Mouse (Mus musculus) neural tube, embryonic 11.5 days (tissue): ENCODE measurements around the gene Phf5a. TPM values are rescaled to one million over a fixed set of nuclear protein-coding genes. Genes with fewer than 3 reads are reported as not detected.

Experiments
- ATAC-seq: fragments of 200-750 bp; cut with Nextera tagmentation; 2 replicates; pipeline ENCODE4 v1.8.0; 2017; ENCODE audit warnings: moderate number of reproducible peaks, mild to moderate bottlenecking, moderate TSS enrichment, moderate library complexity; ENCODE audit not compliant: insufficient read depth, low FRiP score, low TSS enrichment
- DNase-seq: peaks from one replicate; pipeline ENCODE4 v3.0.0-alpha.2; 2015; ENCODE audit warnings: low spot score
- H3K27ac ChIP-seq: fragments of 300-500 bp; sonication (generic); 2 replicates; pipeline ENCODE4 v1.5.1; 2014; ENCODE audit warnings: low read depth, mild to moderate bottlenecking, low read length
- H3K27me3 ChIP-seq: fragments of 300-500 bp; sonication (generic); 2 replicates; pipeline ENCODE4 v1.6.1; 2014; ENCODE audit warnings: mild to moderate bottlenecking, low read length, mixed read lengths; ENCODE audit not compliant: control insufficient read depth, insufficient read depth
- H3K36me3 ChIP-seq: fragments of 300-500 bp; sonication (generic); 2 replicates; pipeline ENCODE4 v1.6.1; 2014; ENCODE audit warnings: mild to moderate bottlenecking, low read length, moderate library complexity, mixed read lengths; ENCODE audit not compliant: control insufficient read depth, insufficient read depth
- H3K4me1 ChIP-seq: fragments of 300-500 bp; sonication (generic); 2 replicates; pipeline ENCODE4 v1.6.1; 2014; ENCODE audit warnings: low read length, mixed read lengths; ENCODE audit not compliant: control insufficient read depth, insufficient read depth
- H3K4me2 ChIP-seq: fragments of 300-500 bp; sonication (generic); 2 replicates; pipeline ENCODE4 v1.6.1; 2014; ENCODE audit warnings: low read depth, mild to moderate bottlenecking, moderate library complexity
- H3K4me3 ChIP-seq: fragments of 300-500 bp; sonication (generic); 2 replicates; pipeline ENCODE4 v1.5.1; 2014; ENCODE audit warnings: low read depth, low read length
- H3K9ac ChIP-seq: fragments of 300-500 bp; sonication (generic); 2 replicates; pipeline ENCODE4 v1.6.1; 2014; ENCODE audit warnings: mild to moderate bottlenecking, low read length
- H3K9me3 ChIP-seq: fragments of 300-500 bp; sonication (generic); 2 replicates; pipeline ENCODE4 v1.6.1; 2016; ENCODE audit warnings: low read length; ENCODE audit not compliant: control insufficient read depth
- WGBS: fragments of 180-500 bp; shearing (Covaris S2); extraction: QIAGEN DNeasy Blood & Tissue Kit; methylation state at CpG from one replicate; pipeline ENCODE4 v1.1.7; 2014; 5-methylcytosine and 5-hydroxymethylcytosine counted together
- polyA plus RNA-seq: library from polyadenylated mRNA; unstranded; fragments of >200 nt; fragmentation: Nextera tagmentation; extraction: Ambion mirVana; gene quantifications from 2 replicates; pipeline ENCODE4 v1.2.1, GENCODE M21; 2014

Gene Phf5a
- polyA plus RNA-seq, 1 experiment from 2014 or later = 203 TPM

- no peak for DNase-seq
- Histone ChIP-seq H3K9me3 (no peaks in the 10 kb centered on the region), H3K27me3 (no peaks in the 10 kb centered on the region), H3K36me3 (peaks cover 9% of the 10 kb centered on the region), H3K4me2 (no peak overlapping the region), H3K4me3 (no peak overlapping the region), H3K9ac (no peak overlapping the region), H3K27ac (no peak overlapping the region), H3K4me1 (no peaks in the 10 kb centered on the region)
- no peak for ATAC-seq
- 89% methylated on average over 9 of the region's 9 CpGs for WGBS
Observed at GRCm38 (mm10) chr15:81846755-81847154, 25.0 kb downstream of the Phf5a start.

GRCm38 (mm10) chr15:81845724-81846123 lies 26.0 kb downstream of the Phf5a start:
- Histone ChIP-seq H3K27me3 (no peaks in the 10 kb centered on the region), H3K4me1 (no peaks in the 10 kb centered on the region), H3K4me2 (no peak overlapping the region), H3K4me3 (no peak overlapping the region), H3K36me3 (peaks cover 2% of the 10 kb centered on the region), H3K9me3 (no peaks in the 10 kb centered on the region), H3K27ac (no peak overlapping the region), H3K9ac (no peak overlapping the region; the same call in 1 of the 2 replicates)
- DNase-seq (no peak), ATAC-seq (no peak)
- WGBS = 33% methylated on average over 4 of the region's 4 CpGs

- WGBS = 72% methylated on average over 5 of the region's 5 CpGs
- no peak overlapping the region for H3K4me3 ChIP-seq
- H3K9me3 ChIP-seq = no peaks in the 10 kb centered on the region
- no peak overlapping the region for H3K9ac ChIP-seq
- no peaks in the 10 kb centered on the region for H3K27me3 ChIP-seq
- ATAC-seq (no peak), DNase-seq (no peak)
- H3K4me2 ChIP-seq = no peak overlapping the region
- no peak overlapping the region for H3K27ac ChIP-seq
- no peaks in the 10 kb centered on the region for H3K4me1 ChIP-seq
- H3K36me3 ChIP-seq = peaks cover 2% of the 10 kb centered on the region
Observed at GRCm38 (mm10) chr15:81845033-81845625, 26.6 kb downstream of the Phf5a start.

- 86% methylated on average over 7 of the region's 7 CpGs for whole genome bisulfite sequencing
- Histone ChIP-seq H3K9me3 (no peaks in the 10 kb centered on the region), H3K36me3 (no peaks in the 10 kb centered on the region; the same call in 1 of the 2 replicates), H3K27me3 (no peaks in the 10 kb centered on the region), H3K4me3 (no peak overlapping the region), H3K4me2 (no peak overlapping the region), H3K4me1 (no peaks in the 10 kb centered on the region), H3K27ac (no peak overlapping the region), H3K9ac (no peak overlapping the region)
- ATAC-seq = no peak
- no peak for DNase-seq
Observed at GRCm38 (mm10) chr15:81842275-81842674, 29.4 kb downstream of the Phf5a start.

- no peak overlapping the region for H3K9ac ChIP-seq
- no peak overlapping the region for H3K4me2 ChIP-seq
- no peaks in the 10 kb centered on the region for H3K9me3 ChIP-seq
- no peak overlapping the region for H3K27ac ChIP-seq
- H3K36me3 ChIP-seq = no peaks in the 10 kb centered on the region
- 0 out of 2 replicates have a peak, but pooled peaks cover 5% of the 10 kb centered on the region for H3K4me1 ChIP-seq
- H3K27me3 ChIP-seq = no peaks in the 10 kb centered on the region
- DNase-seq (no peak), ATAC-seq (no peak)
- 88% methylated on average over 7 of the region's 7 CpGs for WGBS
- H3K4me3 ChIP-seq = no peak overlapping the region
Observed at GRCm38 (mm10) chr15:81840306-81840705, 31.4 kb downstream of the Phf5a start.

- H3K27me3 ChIP-seq = no peaks in the 10 kb centered on the region
- H3K4me3 ChIP-seq = no peak overlapping the region
- no peak overlapping the region for H3K9ac ChIP-seq
- no peaks in the 10 kb centered on the region for H3K9me3 ChIP-seq
- no peak for ATAC-seq
- WGBS = 77% methylated on average over 5 of the region's 5 CpGs
- H3K4me2 ChIP-seq = no peak overlapping the region
- no peak for DNase-seq
- H3K4me1 ChIP-seq = 0 out of 2 replicates have a peak, but pooled peaks cover 5% of the 10 kb centered on the region
- no peak overlapping the region for H3K27ac ChIP-seq
- H3K36me3 ChIP-seq = no peaks in the 10 kb centered on the region
Observed at GRCm38 (mm10) chr15:81839634-81840033, 32.1 kb downstream of the Phf5a start.

GRCm38 (mm10) chr15:81838554-81839235 lies 33.0 kb downstream of the Phf5a start:
- no peak for ATAC-seq
- Histone ChIP-seq H3K9me3 (no peaks in the 10 kb centered on the region), H3K27me3 (no peaks in the 10 kb centered on the region), H3K27ac (no peak overlapping the region), H3K36me3 (no peaks in the 10 kb centered on the region), H3K4me1 (0 out of 2 replicates have a peak, but pooled peaks cover 5% of the 10 kb centered on the region), H3K4me3 (no peak overlapping the region), H3K4me2 (no peak overlapping the region), H3K9ac (no peak overlapping the region)
- WGBS = 79% methylated on average over 14 of the region's 14 CpGs
- DNase-seq = no peak

GRCm38 (mm10) chr15:81836966-81837920 lies 34.5 kb downstream of the Phf5a start:
- H3K4me2 ChIP-seq = no peak overlapping the region
- no peaks in the 10 kb centered on the region for H3K9me3 ChIP-seq
- DNase-seq (no peak), ATAC-seq (no peak)
- 62% methylated on average over 7 of the region's 7 CpGs for WGBS
- H3K4me3 ChIP-seq = no peak overlapping the region
- no peak overlapping the region for H3K9ac ChIP-seq
- H3K36me3 ChIP-seq = no peaks in the 10 kb centered on the region
- no peak overlapping the region for H3K27ac ChIP-seq
- 0 out of 2 replicates have a peak, but pooled peaks cover 5% of the 10 kb centered on the region for H3K4me1 ChIP-seq
- H3K27me3 ChIP-seq = no peaks in the 10 kb centered on the region
